9 mouse cellular contexts compared by ENCODE assay signal in genomic region chr13:112986451-112986950, GRCm38 (mm10). TPM values are rescaled to one million over a fixed set of nuclear protein-coding genes. Genes with fewer than 3 reads are reported as not detected.
DNase-seq lines count a peak whose midpoint lies in the region; ATAC-seq and TF ChIP-seq lines count a peak whose summit lies in the region.
"Had no signal": no experiment of that assay in that cellular context is flagged by ENCODE, and none has a peak within 500 bp of the region (broad histone marks: within the 10 kb centered on the region; RNA-seq: fewer than 3 reads in every experiment).

No protein-coding gene starts in this region.

- peaks cover 77% of the 10 kb centered on the region for H3K27me3 ChIP-seq in heart, embryonic 12.5 days (replicated peaks)
- H3K27me3 ChIP-seq in limb, embryonic 14.5 days (ENCODE audit: control insufficient read depth, insufficient read depth, low read length): peaks cover 59% of the 10 kb centered on the region
- H3K27me3 ChIP-seq in thymus, adult 2 months (ENCODE audit: control insufficient read depth, insufficient read depth, low read length): peaks cover 28% of the 10 kb centered on the region

- peak overlapping the region; percentile 66; the same call in 1 of the 2 replicates for H3K4me3 ChIP-seq in heart, embryonic 12.5 days
- peak overlapping the region; percentile 54; the same call in 1 of the 2 replicates for H3K4me3 ChIP-seq in limb, embryonic 14.5 days (replicated peaks; ENCODE audit: low read length)
- no peak overlapping the region for H3K4me3 ChIP-seq in thymus, adult 2 months (ENCODE audit: control insufficient read depth, insufficient read depth, low read length)

- no peak for DNase-seq in heart, postnatal 14 days
- DNase-seq in thymus, postnatal 14 days: peak; percentile 12
- no peak for DNase-seq in thymus, postnatal 10 days (ENCODE audit: low spot score in 2 of 2)
- DNase-seq in limb, embryonic 14.5 days (ENCODE audit: low spot score): no peak
- no peak for DNase-seq in frontal cortex, postnatal 14 days (ENCODE audit: low spot score in 2 of 2)
- no peak for DNase-seq in spleen, adult 12 weeks (ENCODE audit: low spot score)
- DNase-seq in thymus, adult 2 months: no peak

- H3K36me3 ChIP-seq in heart, embryonic 12.5 days: no peaks in the 10 kb centered on the region
- H3K36me3 ChIP-seq in limb, embryonic 14.5 days (ENCODE audit: control insufficient read depth, insufficient read depth, low read length): no peaks in the 10 kb centered on the region
- H3K36me3 ChIP-seq in thymus, adult 2 months (ENCODE audit: control insufficient read depth, insufficient read depth, low read length): no peaks in the 10 kb centered on the region

- no peak overlapping the region for H3K27ac ChIP-seq in heart, embryonic 12.5 days (ENCODE audit: poor library complexity, severe bottlenecking)
- H3K27ac ChIP-seq in limb, embryonic 14.5 days (replicated peaks; ENCODE audit: low read depth, low read length): no peak overlapping the region
- no peak overlapping the region for H3K27ac ChIP-seq in thymus, adult 2 months (ENCODE audit: control insufficient read depth, insufficient read depth, low read length)

- ATAC-seq in heart, embryonic 12.5 days (ENCODE audit: insufficient number of reproducible peaks, low FRiP score): no peak
- no peak for ATAC-seq in limb, embryonic 14.5 days (ENCODE audit: low FRiP score, low read depth)

- peak overlapping the region; percentile 100 for H3K4me2 ChIP-seq in heart, embryonic 12.5 days
- H3K4me2 ChIP-seq in limb, embryonic 14.5 days (replicated peaks; ENCODE audit: low read depth, low read length, severe bottlenecking): peak overlapping the region; percentile 99; the same call in 1 of the 2 replicates

- TF ChIP-seq POLR2A in limb, embryonic 14.5 days (IDR thresholded peaks at IDR 0.05; ENCODE audit: borderline replicate concordance, extremely low read depth, insufficient read depth, insufficient read length): no peak
- no peak for TF ChIP-seq POLR2A in thymus, adult 2 months (IDR thresholded peaks at IDR 0.05; ENCODE audit: control insufficient read depth, extremely low read depth, insufficient read depth, low read length, poor library complexity)

- no peak overlapping the region for H3K9ac ChIP-seq in heart, embryonic 12.5 days
- no peak overlapping the region; the same call in 1 of the 2 replicates for H3K9ac ChIP-seq in limb, embryonic 14.5 days (ENCODE audit: low read depth, low read length, severe bottlenecking)

- no peak for TF ChIP-seq CTCF in thymus, adult 2 months (IDR thresholded peaks at IDR 0.05; ENCODE audit: borderline replicate concordance, control insufficient read depth, extremely low read depth, insufficient read depth, low read length, poor library complexity)

- 1% methylated on average over 17 of the region's 17 CpGs for WGBS in heart, embryonic 12.5 days
- 1% methylated on average over 17 of the region's 17 CpGs for WGBS in limb, embryonic 14.5 days
- 7% methylated on average over 17 of the region's 17 CpGs for whole genome bisulfite sequencing in thymus, adult 2 months

- H3K4me1 ChIP-seq in heart, embryonic 12.5 days (replicated peaks): peaks cover 37% of the 10 kb centered on the region
- H3K4me1 ChIP-seq in limb, embryonic 14.5 days (ENCODE audit: control insufficient read depth, insufficient read depth, low read length): peaks cover 25% of the 10 kb centered on the region
- peaks cover 23% of the 10 kb centered on the region for H3K4me1 ChIP-seq in thymus, adult 2 months (replicated peaks; ENCODE audit: control insufficient read depth, insufficient read depth, low read length)

- intact Hi-C loops in heart, postnatal 14 days (cut with DNase I): loop anchor here (5.0 kb wide), 2 partner anchors 46 to 59 kb away; partner anchors contain the start of genes Dhx29 and Mtrex

- H3K9me3 ChIP-seq in heart, embryonic 12.5 days (replicated peaks): no peaks in the 10 kb centered on the region
- H3K9me3 ChIP-seq in limb, embryonic 14.5 days (ENCODE audit: control insufficient read depth, low read length): no peaks in the 10 kb centered on the region

RNA-seq across cellular contexts. Expression of gene Ccno, which starts 1.1 kb away (rescaled TPM):
- 0.14 TPM in 1 of 2 replicates, not detected in the other for polyA plus RNA-seq in heart, embryonic 12.5 days (2016; fragmentation: Nextera tagmentation; extraction: Ambion mirVana)
- total RNA-seq in heart, postnatal 14 days (2021): under 1 TPM in 1 of 2 experiments, not detected in 1; 0.19 TPM
- 0.60 and 0.80 TPM in 2 replicates for polyA plus RNA-seq in limb, embryonic 14.5 days (2012; rRNA removed)
- polyA plus RNA-seq in limb, embryonic 14.5 days (2014; fragmentation: Nextera tagmentation; extraction: Ambion mirVana): 0.22 and 0.29 TPM in 2 replicates
- 3.9 and 6.1 TPM in 2 replicates for polyA plus RNA-seq in thymus, adult 2 months (2012; rRNA removed)

RNA-seq across cellular contexts. Expression of gene Mcidas, which starts 7.1 kb away (rescaled TPM):
- not detected in 2 replicates for polyA plus RNA-seq in heart, embryonic 12.5 days (2016; fragmentation: Nextera tagmentation; extraction: Ambion mirVana)
- total RNA-seq in heart, postnatal 14 days (2021): not detected
- polyA plus RNA-seq in limb, embryonic 14.5 days (2012; rRNA removed): not detected in 2 replicates
- polyA plus RNA-seq in limb, embryonic 14.5 days (2014; fragmentation: Nextera tagmentation; extraction: Ambion mirVana): not detected in 2 replicates
- 0.28 and 0.32 TPM in 2 replicates for polyA plus RNA-seq in thymus, adult 2 months (2012; rRNA removed)
- total RNA-seq: adrenal gland, postnatal 4 days had no signal

RNA-seq across cellular contexts. Expression of gene Cdc20b, which starts 48.4 kb away (rescaled TPM):
- not detected in 2 replicates for polyA plus RNA-seq in heart, embryonic 12.5 days (2016; fragmentation: Nextera tagmentation; extraction: Ambion mirVana)
- total RNA-seq in heart, postnatal 14 days (2021): not detected
- 0.04 TPM in 1 of 2 replicates, not detected in the other for polyA plus RNA-seq in limb, embryonic 14.5 days (2012; rRNA removed)
- polyA plus RNA-seq in limb, embryonic 14.5 days (2014; fragmentation: Nextera tagmentation; extraction: Ambion mirVana): not detected in 2 replicates
- polyA plus RNA-seq in thymus, adult 2 months (2012; rRNA removed): 0.47 and 0.48 TPM in 2 replicates
- total RNA-seq: adrenal gland, postnatal 4 days had no signal

RNA-seq across cellular contexts. Expression of gene Dhx29, which starts 59.2 kb away (rescaled TPM):
- polyA plus RNA-seq in heart, embryonic 12.5 days (2016; fragmentation: Nextera tagmentation; extraction: Ambion mirVana): 18.0 and 19.7 TPM in 2 replicates
- total RNA-seq in heart, postnatal 14 days (2021): 10 to 100 TPM; 12.7 to 12.8 TPM
- polyA plus RNA-seq in limb, embryonic 14.5 days (2012; rRNA removed): 10.4 and 13.2 TPM in 2 replicates
- 20.5 and 24.6 TPM in 2 replicates for polyA plus RNA-seq in limb, embryonic 14.5 days (2014; fragmentation: Nextera tagmentation; extraction: Ambion mirVana)
- 4.8 and 5.2 TPM in 2 replicates for polyA plus RNA-seq in thymus, adult 2 months (2012; rRNA removed)

RNA-seq across cellular contexts. Expression of gene Mtrex, which starts 59.3 kb away (rescaled TPM):
- polyA plus RNA-seq in heart, embryonic 12.5 days (2016; fragmentation: Nextera tagmentation; extraction: Ambion mirVana): 58.3 and 60.6 TPM in 2 replicates
- total RNA-seq in heart, postnatal 14 days (2021): 10 to 100 TPM; 24.5 to 28.0 TPM
- 41.3 and 50.8 TPM in 2 replicates for polyA plus RNA-seq in limb, embryonic 14.5 days (2012; rRNA removed)
- 60.2 and 69.3 TPM in 2 replicates for polyA plus RNA-seq in limb, embryonic 14.5 days (2014; fragmentation: Nextera tagmentation; extraction: Ambion mirVana)
- 12.6 and 14.5 TPM in 2 replicates for polyA plus RNA-seq in thymus, adult 2 months (2012; rRNA removed)
